Mouse (Mus musculus): ENCODE data around the gene Rnf44. TPM values are rescaled to one million over a fixed set of nuclear protein-coding genes. Genes with fewer than 3 reads are reported as not detected.

The Rnf44 gene
- total RNA-seq (2021), result 10 to 100 TPM; 25.7 to 26.0 TPM
- long read RNA-seq, experiment 1, partial matches to known transcripts, result 5 of 12 reads
- long read RNA-seq, experiment 1, other reads (novel, unspliced or antisense), result 7 of 12 reads
- long read RNA-seq, experiment 2, partial matches to known transcripts, result 2 of 11 reads
- long read RNA-seq, experiment 2, other reads (novel, unspliced or antisense), result 7 of 11 reads

DNA sequence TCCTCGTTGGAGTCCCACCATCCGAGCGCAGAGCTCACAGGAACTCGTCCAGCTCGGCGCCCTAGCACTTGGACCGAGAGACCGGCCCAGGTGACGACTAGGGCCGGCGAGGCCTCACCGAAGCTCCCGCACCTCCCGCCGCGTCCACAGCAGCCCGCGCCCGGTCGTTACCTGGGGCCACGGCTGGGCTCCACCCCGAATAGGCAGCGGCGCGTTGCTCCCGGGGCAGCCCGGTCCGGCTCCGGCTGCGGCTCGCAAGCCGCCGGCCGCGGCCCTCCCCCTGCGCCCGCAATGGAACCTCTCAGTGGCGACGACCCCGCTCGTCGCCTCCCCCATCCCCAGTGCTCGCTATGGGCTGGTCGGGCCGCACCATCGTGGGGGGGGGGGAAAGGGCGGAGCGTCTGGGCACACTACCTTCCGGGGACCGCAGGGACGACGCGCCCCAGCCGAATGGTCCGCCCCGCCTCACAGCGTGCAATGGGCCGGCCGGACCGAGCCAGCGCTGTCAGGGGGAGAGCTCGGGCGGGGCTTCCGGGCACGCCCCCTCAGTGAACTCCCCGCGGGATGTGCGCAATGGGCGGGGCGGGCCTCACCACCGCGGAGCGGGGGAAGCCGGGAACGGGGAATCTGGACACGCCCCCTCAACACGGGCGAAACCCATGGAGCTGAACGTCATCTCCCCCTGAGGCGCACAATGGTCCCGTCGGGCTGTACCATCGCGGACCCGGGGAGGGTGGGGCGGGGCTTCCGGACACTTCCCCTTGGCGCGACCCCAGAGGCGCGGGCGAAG is at the start of gene Rnf44:
TSS of gene Rnf44 (minus strand) at position 350 of the 790 bp plus-strand sequence.
- peak; percentile 100 for DNase-seq
- intact Hi-C loops (cut with DNase I; ENCODE audit: low total_unique reads), result no loop called here

- intact Hi-C loops (cut with DNase I; ENCODE audit: low total_unique reads), result no loop called here
- no peak for DNase-seq
Observed at GRCm38 (mm10) chr13:54738213-54738601, 44.5 kb upstream of the Rnf44 start.

GRCm38 (mm10) chr13:54737488-54738212 is 43.9 kb upstream of the Rnf44 start:
- intact Hi-C loops (cut with DNase I; ENCODE audit: low total_unique reads), result no loop called here
- DNase-seq, result peak; percentile 7

DNA sequence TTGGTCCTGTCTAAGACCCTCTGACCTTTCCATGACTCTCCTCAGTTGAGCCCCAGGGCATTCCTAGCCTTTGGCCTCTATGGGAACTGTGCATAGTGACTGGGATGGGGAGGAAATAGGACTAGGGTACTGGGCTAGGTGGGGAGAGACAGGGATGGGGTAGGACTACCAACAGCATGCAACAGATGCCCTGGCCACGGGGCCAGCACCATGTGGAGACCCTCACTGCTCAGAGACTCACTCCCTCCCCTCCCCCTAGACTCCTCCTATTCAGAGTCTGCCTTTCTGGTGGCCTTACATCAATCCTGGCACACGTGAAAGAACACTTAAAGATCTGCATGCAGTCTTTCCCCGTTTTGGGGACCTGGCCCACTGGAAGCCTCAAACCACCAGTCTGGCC is 43.2 kb upstream of the Rnf44 start:
- intact Hi-C loops (cut with DNase I; ENCODE audit: low total_unique reads), result no loop called here
- DNase-seq, result no peak

- intact Hi-C loops (cut with DNase I; ENCODE audit: low total_unique reads), result no loop called here
- no peak for DNase-seq
Observed at GRCm38 (mm10) chr13:54726131-54726530, 32.4 kb upstream of the Rnf44 start.

GRCm38 (mm10) chr13:54723143-54723542 is 29.4 kb upstream of the Rnf44 start:
- DNase-seq, result no peak
- intact Hi-C loops (cut with DNase I; ENCODE audit: low total_unique reads), result no loop called here

GRCm38 (mm10) chr13:54716916-54717315 is 23.2 kb upstream of the Rnf44 start:
- peak; percentile 36 for DNase-seq
- intact Hi-C loops (cut with DNase I; ENCODE audit: low total_unique reads), result no loop called here

- intact Hi-C loops (cut with DNase I; ENCODE audit: low total_unique reads), result no loop called here
- no peak for DNase-seq
Observed at GRCm38 (mm10) chr13:54714996-54715395, 21.3 kb upstream of the Rnf44 start.

DNA sequence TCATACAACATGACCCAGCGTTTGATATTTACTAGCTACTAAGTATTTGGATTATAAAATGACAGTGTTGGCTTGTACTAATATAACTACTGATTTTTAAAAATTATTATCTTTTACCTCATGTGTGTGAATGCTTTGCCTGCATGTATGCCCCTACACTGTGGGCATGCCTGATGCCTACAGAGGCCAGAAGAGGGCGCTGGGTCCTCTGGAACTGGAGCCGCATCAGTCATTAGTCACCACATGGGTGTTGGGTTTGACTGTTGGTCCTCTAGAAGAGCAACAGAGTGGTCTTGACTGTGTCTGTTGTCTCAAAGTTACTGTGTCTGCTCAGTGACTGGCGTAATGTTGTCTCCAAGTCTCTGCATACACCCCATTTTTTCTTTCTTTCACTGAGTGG is 20.7 kb upstream of the Rnf44 start:
- no peak for DNase-seq
- intact Hi-C loops (cut with DNase I; ENCODE audit: low total_unique reads), result no loop called here

GRCm38 (mm10) chr13:54710866-54711265 is 17.2 kb upstream of the Rnf44 start:
- intact Hi-C loops (cut with DNase I; ENCODE audit: low total_unique reads), result no loop called here
- no peak for DNase-seq

GRCm38 (mm10) chr13:54704890-54705289 is 11.2 kb upstream of the Rnf44 start:
- no peak for DNase-seq
- intact Hi-C loops (cut with DNase I; ENCODE audit: low total_unique reads), result no loop called here

DNA sequence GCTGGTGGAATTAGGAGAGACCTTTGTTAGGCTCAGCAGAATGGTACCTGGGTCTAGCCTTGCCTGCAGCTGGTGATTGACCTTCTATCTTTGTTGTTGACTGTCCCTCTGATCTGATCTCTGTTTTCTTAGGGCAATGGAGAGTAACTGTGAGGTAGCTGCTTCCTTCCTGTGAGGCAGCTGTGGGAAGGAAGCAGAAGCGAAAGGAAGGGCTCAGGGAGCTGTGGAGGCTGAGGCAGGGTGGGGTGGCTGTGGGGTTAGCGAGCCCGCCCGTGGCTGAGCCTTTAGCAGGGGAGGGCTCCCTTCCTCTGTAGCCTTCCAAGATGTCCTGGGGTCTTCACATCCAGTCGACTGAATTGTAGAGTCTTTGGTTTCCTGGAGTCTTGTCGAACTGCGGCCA is 8.8 kb upstream of the Rnf44 start:
- intact Hi-C loops (cut with DNase I; ENCODE audit: low total_unique reads), result no loop called here
- DNase-seq, result no peak

GRCm38 (mm10) chr13:54701243-54701642 is 7.5 kb upstream of the Rnf44 start, which contains the start of gene Cdhr2:
Gene Cdhr2, plus strand, starts transcription at chr13:54701461.
- intact Hi-C loops (cut with DNase I; ENCODE audit: low total_unique reads), result no loop called here
- no peak for DNase-seq

- intact Hi-C loops (cut with DNase I; ENCODE audit: low total_unique reads), result no loop called here
- DNase-seq, result no peak
Observed at GRCm38 (mm10) chr13:54695479-54696230, 1.9 kb upstream of the Rnf44 start.

- intact Hi-C loops (cut with DNase I; ENCODE audit: low total_unique reads), result no loop called here
Observed at GRCm38 (mm10) chr13:54694348-54695060, 797 bp upstream of the Rnf44 start.

DNA sequence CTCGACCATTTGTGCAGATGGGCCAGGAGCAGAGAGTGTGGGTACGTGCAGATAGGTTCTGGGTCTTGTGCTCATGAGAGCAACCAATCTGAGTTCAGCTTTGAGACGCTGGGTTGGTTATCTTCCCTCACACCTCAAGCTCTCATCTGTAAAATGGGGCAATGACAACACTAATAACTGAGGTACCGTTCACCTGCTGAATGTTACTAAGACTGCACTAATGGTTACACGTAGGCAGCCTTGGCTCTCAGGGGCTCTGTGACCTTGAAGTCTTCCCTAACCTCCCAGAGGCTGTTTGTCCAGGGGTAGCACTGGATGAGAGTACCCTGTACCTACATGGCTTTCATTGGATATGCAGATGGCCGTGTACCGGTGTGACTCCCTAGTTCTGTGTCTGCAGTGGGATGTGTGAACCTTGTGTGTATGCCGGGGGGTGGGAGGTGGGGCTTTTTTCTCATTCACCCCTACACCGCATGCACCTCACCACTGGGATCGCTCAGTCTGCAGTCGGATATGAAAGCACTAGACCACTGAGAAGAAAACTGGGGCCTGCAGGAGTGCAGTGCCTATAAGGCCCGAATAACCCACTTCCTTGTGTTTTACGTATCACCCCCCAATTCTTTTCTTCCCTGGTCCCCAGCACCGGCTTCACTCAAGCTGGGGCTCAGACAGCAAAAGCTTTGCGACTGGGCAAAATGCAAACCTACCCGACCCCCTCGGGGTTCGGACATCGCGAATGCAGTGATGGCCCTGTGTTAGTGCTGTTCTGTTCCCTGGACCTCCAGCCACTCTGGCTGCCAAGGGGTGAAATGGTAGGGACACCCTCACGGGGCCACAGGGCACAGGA is 773 bp downstream of the Rnf44 start:
- DNase-seq, result no peak
- intact Hi-C loops (cut with DNase I; ENCODE audit: low total_unique reads), result no loop called here

More at GRCm38 (mm10) chr13:54694348-54695060, 797 bp upstream of the Rnf44 start:
- peak; percentile 85 for DNase-seq

DNA sequence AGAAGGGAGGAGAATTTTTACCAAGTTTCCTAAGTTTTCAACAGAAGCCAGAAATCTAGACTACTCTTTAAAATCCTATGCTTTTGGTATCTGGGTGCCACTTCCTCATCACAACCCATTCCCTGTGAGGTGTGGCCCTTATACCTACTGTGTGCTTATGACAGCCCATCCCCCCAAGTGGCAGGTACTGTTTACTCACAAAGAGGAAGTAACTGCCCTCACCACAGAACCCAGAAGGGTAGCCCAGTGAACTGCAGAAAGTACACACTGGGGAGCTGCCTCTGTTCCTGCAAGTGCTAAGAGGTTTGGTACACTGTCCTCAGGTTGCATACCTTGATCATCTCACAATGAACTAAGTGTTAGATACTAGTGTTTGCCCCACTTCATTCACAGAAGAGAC is 2.0 kb downstream of the Rnf44 start:
- intact Hi-C loops (cut with DNase I; ENCODE audit: low total_unique reads), result no loop called here
- no peak for DNase-seq

DNA sequence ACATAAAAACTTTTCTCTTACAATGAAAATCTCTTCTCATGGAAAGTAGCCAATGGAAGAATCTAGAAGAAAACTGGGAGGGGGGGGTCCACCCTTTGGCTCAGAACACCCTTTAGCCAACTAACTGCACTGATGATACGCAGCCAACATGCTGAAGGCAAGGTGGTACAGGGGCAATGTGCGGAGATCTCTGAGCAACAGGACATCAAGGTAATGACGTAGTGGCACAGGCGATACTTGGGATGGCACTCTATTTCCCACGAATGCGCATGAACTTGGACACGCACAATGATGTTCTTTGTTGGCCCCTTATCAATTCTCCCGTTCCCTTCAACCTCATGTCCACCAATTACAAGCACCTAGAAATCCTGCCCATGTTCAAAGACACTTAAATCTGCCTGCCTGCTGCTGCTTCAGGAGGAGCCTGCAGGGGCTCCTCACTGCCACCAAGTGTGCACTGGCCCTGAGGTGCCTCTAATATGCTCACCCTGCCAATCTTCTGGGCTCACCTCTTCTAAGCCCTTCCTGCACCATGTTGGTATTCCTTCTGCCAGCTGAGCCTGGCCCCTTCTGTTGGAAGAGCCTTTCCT is 3.5 kb downstream of the Rnf44 start:
- intact Hi-C loops (cut with DNase I; ENCODE audit: low total_unique reads), result no loop called here

More for the DNA sequence above, 3.5 kb downstream of the Rnf44 start:
- no peak for DNase-seq
